Mouse (Mus musculus): ENCODE data around the gene Cilp2. TPM values are rescaled to one million over a fixed set of nuclear protein-coding genes. Genes with fewer than 3 reads are reported as not detected.

Cilp2 gene
- polyA plus RNA-seq, 1 experiment = 1.4 TPM

DNA sequence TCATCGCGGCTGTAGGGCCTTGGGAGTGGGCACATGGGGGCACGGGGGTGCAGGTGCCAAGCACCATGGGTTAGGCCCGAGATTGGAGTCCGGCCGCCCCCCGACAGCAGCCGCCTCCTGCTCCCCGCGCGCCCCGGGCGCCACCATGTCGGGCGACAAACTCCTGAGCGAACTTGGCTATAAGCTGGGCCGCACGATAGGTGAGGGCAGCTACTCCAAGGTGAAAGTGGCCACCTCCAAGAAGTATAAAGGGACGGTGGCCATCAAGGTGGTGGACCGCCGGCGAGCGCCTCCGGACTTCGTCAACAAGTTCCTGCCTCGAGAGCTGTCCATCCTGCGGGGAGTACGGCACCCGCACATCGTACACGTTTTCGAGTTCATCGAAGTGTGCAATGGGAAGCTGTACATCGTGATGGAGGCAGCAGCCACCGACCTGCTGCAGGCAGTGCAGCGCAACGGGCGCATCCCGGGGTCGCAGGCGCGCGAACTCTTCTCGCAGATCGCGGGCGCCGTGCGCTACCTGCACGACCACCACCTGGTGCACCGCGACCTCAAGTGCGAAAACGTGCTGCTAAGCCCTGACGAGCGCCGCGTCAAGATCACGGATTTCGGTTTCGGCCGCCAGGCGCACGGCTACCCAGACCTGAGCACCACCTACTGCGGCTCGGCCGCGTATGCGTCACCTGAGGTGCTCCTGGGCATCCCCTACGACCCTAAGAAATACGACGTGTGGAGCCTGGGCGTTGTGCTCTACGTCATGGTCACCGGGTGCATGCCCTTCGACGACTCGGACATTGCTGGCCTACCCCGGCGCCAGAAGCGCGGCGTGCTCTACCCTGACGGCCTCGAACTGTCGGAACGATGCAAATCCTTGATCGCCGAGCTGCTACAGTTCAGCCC lies 14.9 kb upstream of the Cilp2 start, which contains the start of the genes Tssk6, Ndufa13 and Yjefn3:
Tssk6 (plus strand) TSS at position 22 of the 900 bp plus-strand sequence.
Ndufa13 (minus strand) TSS at position 396 of the 900 bp plus-strand sequence.
Yjefn3 (minus strand) TSS at position 550 of the 900 bp plus-strand sequence.
- DNase-seq (ENCODE audit: extremely low spot score in 1 of 2, low spot score in 1 of 2) = no peak

DNA sequence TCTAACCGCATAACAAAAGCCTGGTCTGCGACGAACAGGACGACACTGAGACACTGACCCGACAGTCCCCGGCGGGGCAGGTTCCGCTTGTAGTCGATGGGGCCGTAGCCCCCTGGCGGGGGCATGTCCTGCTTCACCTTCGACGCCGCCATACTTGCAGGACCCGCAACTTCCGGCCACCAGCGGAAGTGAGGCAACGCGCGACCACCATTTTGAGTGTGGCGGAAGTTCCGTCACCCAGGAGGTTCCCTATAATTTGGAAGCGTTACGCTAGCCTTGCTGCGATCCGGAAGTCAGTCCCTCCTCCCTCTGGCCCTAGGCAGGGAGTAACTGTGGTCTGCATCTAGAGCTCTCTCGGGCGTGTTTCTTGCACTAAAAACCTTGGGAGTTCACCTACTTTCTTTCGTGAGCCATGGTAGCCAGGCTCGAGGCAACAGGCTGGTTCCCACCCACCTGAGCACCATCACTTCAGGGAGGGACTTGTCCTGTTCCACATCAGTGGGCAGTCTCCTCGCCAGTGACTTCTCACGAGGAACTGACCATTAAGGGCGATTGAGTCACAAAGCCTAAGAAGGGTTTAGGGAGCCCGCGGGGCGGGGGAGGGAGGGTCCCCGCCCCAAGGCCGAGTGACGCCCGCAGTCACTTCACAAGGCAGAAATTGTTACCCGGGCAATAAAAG lies 14.1 kb upstream of the Cilp2 start:
- peak; percentile 90 to 98 for DNase-seq (ENCODE audit: extremely low spot score in 1 of 2, low spot score in 1 of 2)

DNA sequence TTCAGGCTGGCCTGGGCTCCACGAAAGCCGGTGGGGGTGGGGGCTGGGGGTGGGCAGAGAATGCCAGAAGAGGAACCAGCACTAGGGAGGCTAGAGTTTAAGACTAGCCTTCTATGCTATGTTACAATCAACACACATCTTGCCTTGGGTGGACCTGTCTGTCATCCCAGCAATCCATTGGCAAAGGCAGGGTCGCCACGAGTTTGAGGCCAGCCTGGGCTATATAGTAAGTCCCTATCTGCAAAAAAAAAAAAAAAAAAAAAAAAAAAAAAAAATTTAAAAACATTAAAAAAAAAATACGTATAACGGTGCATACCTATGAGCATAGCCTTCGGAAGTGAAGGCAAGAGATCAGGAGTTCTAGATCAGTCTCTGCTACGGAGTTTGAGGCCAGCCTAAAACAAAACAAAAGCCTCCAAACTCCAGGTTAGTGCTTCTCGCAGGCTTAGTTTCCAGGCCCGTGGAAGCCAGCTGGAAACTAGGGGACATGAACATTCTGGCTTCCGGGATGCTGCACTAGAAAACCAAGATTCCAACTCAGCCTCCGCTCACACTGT lies 13.5 kb upstream of the Cilp2 start:
- no peak for DNase-seq (ENCODE audit: extremely low spot score in 1 of 2, low spot score in 1 of 2)

DNA sequence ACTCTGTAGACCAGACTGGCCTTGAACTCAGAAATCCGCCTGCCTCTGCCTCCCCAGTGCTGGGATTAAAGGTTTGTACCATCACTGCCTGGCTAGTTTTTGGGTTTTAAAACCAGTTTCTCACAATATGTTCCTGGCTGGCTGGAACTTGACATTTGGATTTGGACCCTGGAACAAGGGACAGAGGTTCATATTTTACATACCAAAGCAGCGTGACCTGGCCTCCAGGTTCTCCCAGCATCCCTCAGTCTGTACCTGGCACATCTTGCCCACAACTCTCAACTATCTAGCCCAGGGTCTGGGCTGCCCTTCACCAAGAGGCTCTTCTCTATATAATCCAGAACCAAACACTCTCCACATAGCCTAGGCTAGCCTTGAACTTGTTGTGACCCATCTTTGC lies 12.4 kb upstream of the Cilp2 start:
- no peak for DNase-seq (ENCODE audit: extremely low spot score in 1 of 2, low spot score in 1 of 2)

DNA sequence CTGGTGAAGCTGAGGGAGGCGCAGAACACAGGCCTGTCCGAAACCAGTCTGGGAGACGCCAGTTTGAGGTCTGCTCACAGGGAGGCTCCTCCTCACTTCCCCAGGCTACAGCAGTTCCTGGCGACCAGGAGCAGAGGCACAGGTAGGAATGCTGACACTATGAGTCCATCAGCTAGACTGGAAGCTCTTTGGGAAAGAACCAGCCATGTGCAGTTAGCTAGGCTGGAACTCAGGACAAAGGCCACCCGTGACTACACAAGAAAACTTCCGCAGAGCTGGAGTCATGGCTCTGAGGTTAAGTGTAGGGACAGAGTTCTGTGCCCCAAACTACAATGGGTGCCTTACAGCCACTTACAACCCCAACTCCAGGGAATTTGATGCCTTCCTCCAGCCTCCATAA lies 10.4 kb upstream of the Cilp2 start:
- DNase-seq (ENCODE audit: extremely low spot score in 1 of 2, low spot score in 1 of 2) = no peak

DNA sequence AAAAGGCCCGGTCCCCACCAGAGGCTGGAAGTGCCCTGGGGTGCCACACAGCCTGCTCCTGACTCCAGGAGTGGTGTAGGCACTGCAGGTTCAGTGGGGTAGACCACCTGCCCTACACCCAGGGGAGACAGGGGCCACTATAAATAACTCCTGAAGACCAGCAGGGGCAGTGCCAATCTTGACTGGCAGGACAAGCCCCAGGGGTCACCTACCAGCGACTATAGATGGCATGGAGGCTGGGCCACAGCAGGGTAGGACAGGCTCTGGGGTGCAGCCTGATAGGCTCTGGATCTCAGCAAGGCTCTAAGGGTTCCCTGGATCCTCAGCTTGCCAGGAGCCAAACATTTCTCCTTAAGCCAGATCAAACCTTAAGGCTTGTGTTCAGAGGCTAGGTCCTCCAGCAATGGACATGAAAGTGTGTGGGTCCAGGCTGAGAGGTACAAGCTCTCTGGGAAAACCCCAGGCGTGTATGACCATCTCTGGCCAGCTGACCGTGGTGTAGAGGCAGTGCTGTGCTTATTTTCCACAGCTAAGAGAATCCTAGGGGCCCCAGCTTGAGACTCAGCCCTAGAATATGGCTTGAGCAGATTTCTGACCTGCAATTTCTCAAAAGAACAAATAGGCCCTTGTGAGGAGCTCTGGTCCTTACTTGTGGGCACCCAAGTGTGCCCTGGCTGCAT lies 8.4 kb upstream of the Cilp2 start:
- DNase-seq (ENCODE audit: extremely low spot score in 1 of 2, low spot score in 1 of 2) = no peak

DNA sequence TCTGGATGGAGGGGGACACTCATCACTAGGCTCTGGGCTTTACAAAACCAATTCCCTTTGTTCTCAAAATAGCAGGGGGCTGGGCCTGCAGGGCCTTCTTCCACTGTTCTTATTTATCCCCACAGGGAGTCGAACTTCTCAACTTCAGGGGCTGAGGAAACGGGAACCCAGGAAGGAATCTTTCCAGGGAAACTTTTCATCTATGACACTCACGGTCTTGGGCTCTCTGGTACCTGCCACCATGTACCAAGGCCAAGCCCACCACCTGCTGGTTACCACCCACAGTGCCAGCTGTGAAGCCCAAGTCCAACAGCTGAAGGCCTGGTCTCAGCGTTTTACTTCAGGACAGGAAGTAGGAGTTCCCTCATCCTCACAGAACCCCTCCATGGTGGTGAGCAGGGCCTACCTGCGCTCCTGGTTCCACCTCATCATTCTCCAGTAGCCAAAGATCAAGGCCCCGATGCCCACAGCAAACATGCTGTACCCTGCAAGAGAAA lies 7.4 kb upstream of the Cilp2 start:
- no peak for DNase-seq (ENCODE audit: extremely low spot score in 1 of 2, low spot score in 1 of 2)

DNA sequence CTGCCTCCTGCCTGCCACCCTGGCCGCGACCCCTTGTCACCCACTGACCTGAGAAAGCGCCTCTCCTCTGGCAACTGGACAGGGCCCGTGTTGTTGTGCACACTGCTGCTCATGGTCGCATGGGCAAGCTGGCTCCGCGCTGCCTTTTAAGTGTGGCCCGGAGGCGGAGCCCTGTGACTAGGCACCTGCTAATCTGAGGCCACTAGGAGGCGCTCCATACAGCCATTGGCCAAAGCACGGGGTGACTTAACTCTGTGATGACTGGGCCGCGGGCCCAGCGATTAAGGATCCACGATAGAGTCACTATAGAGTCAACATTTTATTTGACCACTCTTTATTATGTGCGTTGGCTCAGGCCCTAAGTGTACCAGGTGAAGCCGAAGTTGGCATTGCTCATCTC lies 6.4 kb upstream of the Cilp2 start:
- DNase-seq (ENCODE audit: extremely low spot score in 1 of 2, low spot score in 1 of 2) = peak in 1 of 2 experiments; percentile 69

DNA sequence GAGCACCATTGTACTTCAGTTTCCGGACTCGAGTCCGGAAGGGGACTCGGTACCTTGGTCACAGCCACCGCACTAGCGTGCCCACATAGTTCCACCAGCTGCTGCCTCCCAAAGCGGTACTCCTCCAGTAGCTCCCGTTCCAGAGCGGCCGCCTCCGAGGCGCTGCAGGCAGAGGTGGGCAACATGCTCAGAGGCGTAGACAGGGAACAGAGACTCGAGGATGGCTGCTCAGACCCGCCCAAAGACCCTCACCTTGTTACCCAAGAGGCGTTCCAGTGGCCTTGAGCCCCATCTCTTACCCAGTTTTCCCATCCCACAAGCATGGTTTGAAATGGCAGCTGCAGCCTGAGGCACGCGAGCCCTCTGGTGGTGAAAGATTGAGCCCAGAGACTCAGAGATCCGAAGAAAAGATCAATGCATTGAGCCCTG lies 3.3 kb upstream of the Cilp2 start:
- DNase-seq (ENCODE audit: extremely low spot score in 1 of 2, low spot score in 1 of 2) = peak in 1 of 2 experiments; percentile 77

DNA sequence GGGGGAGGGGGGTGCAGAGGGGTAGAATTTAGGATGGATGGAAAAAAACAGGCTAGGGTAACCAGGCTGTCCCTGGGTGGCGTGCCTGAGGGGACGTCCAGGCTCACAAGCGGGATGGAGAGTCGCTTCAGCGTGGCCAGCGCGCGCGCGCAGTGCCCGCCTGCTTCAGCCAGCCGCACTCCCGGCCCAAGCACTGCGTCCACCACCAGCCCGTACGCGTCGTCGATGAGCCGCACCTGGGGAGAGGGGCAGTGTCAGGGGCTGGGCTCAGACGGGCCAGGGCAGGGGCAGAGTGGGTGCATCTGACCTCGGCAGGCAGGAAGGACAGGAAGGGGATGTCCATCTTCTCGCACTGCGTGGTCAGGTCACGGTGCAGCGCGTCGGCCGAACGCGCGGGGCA lies 1.4 kb upstream of the Cilp2 start:
- DNase-seq (ENCODE audit: extremely low spot score in 1 of 2, low spot score in 1 of 2) = no peak

DNA sequence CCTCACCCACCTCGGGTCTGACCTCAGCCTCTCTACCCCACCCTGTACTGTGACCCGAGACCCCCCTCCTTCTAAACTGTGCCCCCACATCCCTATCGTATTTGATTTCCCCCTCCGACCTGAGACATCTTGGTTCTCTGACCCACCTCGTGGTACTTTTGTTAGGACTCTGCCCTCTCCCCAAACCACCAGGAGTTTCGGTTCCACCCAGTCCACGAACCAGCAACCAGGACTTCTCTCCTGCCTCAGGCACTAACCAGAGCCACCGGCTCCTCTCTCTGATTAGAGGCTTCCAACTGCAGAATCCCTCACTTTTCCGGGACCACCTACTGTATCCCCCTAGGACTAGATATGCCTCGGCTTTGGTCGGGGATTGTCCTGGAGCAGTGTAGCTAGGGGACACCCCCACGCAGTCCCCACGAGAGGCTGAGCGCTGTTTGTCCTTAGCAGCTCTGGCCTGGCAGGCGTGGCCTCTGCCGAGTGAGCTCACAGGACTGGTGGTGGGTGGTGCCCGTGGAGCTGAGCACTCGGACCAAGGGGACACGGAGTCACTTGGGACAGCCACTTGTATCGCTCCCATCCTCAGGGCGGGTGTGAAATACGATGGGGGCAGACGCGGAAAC lies 868 bp upstream of the Cilp2 start:
- no peak for DNase-seq (ENCODE audit: extremely low spot score in 1 of 2, low spot score in 1 of 2)

DNA sequence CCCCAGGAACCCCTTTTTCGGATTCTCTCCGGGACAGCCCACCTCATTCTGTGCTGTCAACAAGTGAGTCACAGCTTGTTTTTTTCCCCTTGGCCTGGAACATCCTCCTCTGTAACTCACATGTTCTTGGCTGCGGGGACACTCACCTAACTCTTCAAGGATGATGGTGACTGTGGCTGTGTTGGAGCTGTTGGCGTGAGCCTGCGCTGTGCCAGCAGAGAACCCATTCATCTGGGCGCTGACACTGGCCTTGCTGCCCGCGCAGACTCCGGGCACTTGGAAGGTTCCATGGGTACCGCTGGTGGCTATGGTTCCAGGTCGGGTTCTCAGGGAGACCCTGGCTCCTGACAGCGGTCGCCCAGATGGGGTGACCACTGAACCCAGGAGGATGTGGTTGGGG lies 3.3 kb downstream of the Cilp2 start:
- no peak for DNase-seq (ENCODE audit: extremely low spot score in 1 of 2, low spot score in 1 of 2)

DNA sequence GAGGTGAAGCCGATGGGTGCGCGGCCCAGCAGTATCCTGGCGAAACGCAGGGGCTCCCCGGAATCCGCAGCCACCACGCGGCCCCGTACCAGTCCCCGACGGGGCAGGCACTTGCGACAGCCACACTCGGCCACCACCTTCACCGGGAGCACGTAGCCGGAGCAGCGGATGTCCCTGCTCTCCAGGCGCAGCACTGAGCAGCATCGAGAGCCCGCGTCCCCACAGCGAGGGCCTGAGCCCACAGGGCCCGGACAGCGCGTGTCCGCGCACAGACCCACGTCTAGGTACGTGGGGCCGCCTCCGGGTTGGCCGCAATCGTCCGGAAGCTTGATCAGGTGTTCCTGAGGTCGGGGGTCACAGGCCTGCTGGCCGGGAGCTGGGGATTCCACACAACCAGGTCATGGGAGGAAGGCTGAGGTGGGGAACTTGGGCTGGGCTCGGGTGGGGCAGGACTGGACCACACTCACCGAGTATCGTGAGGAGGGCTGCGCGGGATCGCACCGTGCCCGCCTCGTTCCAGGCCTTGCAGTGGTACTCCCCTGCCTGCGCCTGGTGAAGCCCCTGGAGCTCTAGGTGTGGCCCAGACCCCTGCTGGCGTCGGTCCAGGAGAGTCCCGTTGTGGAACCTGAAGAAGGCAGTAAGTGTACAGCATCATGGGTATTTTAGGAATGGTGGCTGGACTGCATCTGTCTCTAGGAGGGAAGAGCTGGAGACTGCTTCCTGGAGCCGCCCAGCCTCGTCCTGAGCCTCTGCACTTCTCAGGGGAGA lies 4.5 kb downstream of the Cilp2 start:
- no peak for DNase-seq (ENCODE audit: extremely low spot score in 1 of 2, low spot score in 1 of 2)

DNA sequence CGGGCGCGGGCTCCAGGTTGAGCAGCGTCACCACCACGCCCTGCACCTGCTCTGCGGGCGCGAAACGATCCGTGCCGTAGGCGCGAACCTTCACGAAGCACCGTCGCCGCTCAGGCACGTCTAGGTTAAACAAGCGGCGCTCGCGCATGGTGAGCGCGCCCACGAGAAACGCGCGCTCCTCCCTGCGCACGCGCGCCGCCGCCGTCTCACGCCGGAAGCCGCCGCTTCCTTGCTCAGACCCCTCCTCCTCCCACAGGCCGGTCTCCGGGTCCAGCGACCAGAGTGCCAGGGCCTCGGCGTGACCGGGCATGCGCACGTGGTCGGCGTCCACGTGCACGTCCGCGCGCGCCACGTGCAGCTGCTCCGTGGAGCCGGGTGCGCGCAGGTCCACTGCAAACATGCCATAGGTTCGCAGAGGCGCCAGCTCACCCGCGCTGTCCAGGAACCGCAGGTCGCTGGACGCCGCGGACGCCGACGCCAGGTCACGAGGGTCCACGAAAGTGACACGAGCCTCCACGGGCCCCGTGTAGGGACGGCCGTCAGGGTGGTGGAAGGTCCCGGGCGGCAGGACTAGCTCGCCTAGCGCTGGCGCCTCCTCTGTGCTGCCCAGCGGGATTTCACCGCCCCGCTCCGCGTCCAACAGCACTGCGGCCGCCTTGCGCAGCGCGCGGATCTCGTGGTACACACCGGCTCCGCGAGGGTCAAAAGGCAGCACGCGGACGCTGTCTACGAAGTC lies 5.3 kb downstream of the Cilp2 start:
- no peak for DNase-seq (ENCODE audit: extremely low spot score in 1 of 2, low spot score in 1 of 2)

DNA sequence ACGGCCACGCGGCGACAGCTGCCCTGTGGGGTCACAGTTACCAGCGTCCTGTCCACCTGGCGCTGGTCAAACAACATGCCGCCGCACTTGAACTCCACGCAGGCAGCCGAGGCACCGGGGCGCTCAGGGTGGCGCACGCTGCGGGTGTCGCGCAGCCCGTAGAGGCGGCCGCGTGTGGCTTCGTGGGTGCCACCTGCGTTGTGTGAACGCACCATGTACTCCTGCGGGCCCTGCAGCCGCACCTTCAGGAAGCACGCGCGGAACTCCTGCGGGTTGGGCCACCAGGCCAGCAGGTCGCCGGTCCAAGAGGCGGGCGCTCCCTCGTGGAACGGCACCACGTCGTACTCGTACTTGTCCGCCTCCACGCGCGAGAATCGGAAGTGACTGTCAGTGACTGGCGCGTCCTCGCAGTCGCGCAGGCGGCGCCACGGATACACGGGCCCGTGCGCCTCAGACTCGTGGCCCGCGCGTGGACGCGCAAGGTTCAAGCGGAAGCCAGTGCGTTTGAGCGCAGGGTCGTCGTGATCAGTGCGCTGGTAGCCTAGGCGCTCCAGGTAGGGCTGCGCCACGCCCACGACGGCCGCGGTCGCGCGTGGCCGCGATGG lies 6.1 kb downstream of the Cilp2 start:
- DNase-seq (ENCODE audit: extremely low spot score in 1 of 2, low spot score in 1 of 2) = no peak

DNA sequence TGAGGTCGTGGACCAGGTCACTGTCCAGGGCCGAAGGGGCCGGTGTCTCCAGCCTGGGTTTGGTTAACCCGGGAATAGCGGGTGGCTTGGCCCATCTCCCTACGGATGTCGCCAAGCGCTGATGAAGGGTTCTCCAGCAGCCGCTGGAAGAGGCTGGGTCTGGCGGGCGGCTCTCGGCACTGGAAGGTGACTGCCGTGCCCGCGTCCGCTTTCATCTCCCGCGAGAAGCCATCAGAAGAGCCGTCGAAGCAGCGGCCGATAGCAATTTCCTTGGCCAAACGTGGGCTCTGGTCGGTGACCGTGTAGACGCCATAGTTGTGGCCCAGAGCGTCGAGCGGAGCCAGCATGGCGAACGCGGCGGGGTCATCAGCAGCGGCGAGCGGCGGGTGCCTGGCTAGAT lies 6.6 kb downstream of the Cilp2 start:
- no peak for DNase-seq (ENCODE audit: extremely low spot score in 1 of 2, low spot score in 1 of 2)

DNA sequence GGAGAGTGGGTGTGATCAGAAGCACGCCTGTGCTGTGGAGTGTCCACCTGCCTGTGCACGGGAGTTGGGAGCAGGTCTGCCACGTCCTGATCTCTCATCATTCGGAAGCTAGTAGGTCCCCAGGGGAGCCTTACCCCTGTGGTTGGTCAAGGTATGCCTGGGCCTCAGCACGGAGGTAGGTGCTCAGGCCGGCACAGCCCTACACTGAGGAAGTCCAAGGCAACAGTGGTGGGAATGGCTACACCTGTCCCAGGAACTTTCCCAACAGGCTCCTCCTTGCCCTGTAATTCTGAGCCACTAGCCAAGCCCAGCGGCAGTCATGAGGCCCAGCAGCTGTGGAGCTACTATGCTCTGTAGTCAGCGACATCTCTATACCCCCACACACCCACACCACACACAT lies 7.8 kb downstream of the Cilp2 start:
- no peak for DNase-seq (ENCODE audit: extremely low spot score in 1 of 2, low spot score in 1 of 2)

DNA sequence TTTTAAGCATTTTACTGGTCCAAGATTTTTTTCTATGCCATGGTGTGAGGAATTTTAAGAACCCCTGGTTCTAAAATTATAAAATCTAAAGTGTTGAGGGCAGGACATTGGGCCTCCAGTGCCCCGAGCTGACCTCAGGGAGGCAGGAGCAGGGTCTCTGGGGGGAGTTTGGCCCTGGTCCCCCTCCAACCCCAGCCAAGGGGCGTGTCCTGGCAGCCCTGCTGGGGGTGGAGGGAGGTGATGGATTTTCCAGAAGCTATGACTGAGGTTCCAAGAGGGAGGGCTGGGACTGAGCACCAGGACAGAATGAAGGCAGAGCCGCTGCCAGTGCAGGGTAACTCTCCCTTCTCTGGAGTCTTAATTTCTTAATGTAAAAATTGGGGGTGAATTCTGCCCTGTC lies 9.5 kb downstream of the Cilp2 start:
- no peak for DNase-seq (ENCODE audit: extremely low spot score in 1 of 2, low spot score in 1 of 2)
